Mouse (Mus musculus): Measurements from ENCODE around the gene Xpnpep2. TPM values are rescaled to one million over a fixed set of nuclear protein-coding genes. Genes with fewer than 3 reads are reported as not detected.

Xpnpep2 gene
- polyA plus RNA-seq, 1 experiment from 2014 or later, result 1.4 TPM

- WGBS, result 78% methylated on average over 8 of the region's 8 CpGs
- H3K36me3 ChIP-seq, result no peaks in the 10 kb centered on the region
- no peak for DNase-seq (ENCODE audit: low spot score)
- no peaks in the 10 kb centered on the region for H3K9me3 ChIP-seq
- no peaks in the 10 kb centered on the region; the same call in 1 of the 2 replicates for H3K27me3 ChIP-seq (ENCODE audit: insufficient read depth, poor library complexity, severe bottlenecking)
- 0 out of 2 replicates have a peak, but pooled peaks cover 3% of the 10 kb centered on the region for H3K4me1 ChIP-seq (replicated peaks)
- H3K4me3 ChIP-seq, result no peak overlapping the region
- H3K27ac ChIP-seq, result no peak overlapping the region
Measured at GRCm38 (mm10) chrX:48096580-48096979, 11.9 kb upstream of the Xpnpep2 start.

GRCm38 (mm10) chrX:48098470-48099129, 9.9 kb upstream of the Xpnpep2 start:
- 0 out of 2 replicates have a peak, but pooled peaks cover 3% of the 10 kb centered on the region for H3K4me1 ChIP-seq (replicated peaks)
- no peak overlapping the region for H3K4me3 ChIP-seq
- no peaks in the 10 kb centered on the region for H3K9me3 ChIP-seq
- no peaks in the 10 kb centered on the region; the same call in 1 of the 2 replicates for H3K27me3 ChIP-seq (ENCODE audit: insufficient read depth, poor library complexity, severe bottlenecking)
- no peak overlapping the region for H3K27ac ChIP-seq
- 85% methylated on average over 9 of the region's 9 CpGs for WGBS
- no peak for DNase-seq (ENCODE audit: low spot score)
- H3K36me3 ChIP-seq, result no peaks in the 10 kb centered on the region

GRCm38 (mm10) chrX:48099871-48100270, 8.7 kb upstream of the Xpnpep2 start:
- H3K27ac ChIP-seq, result no peak overlapping the region
- H3K4me1 ChIP-seq (replicated peaks), result 0 out of 2 replicates have a peak, but pooled peaks cover 3% of the 10 kb centered on the region
- 20% methylated on average over 1 of the region's 1 CpGs for WGBS
- no peaks in the 10 kb centered on the region; the same call in 1 of the 2 replicates for H3K27me3 ChIP-seq (ENCODE audit: insufficient read depth, poor library complexity, severe bottlenecking)
- no peaks in the 10 kb centered on the region for H3K9me3 ChIP-seq
- no peak overlapping the region for H3K4me3 ChIP-seq
- H3K36me3 ChIP-seq, result no peaks in the 10 kb centered on the region
- no peak for DNase-seq (ENCODE audit: low spot score)

DNA sequence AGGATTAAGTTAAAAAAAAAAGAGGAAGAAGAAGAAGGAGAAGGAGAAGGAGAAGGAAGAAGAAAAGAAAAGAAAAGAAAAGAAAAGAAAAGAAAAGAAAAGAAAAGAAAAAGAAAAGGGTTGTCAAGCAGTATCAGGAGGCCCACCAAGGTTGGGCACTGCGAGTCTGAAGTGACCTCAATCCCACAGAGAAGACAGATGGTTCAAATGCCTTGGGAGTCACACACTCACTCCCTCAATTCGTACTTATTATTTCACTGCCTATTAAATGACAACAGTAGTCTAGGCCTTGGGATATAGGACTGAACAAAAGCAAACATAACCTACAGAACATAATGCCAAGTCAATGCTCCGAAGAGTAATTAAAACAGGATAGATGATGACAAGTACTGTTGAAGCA, 5.3 kb upstream of the Xpnpep2 start:
- H3K9me3 ChIP-seq, result no peaks in the 10 kb centered on the region
- WGBS, result 86% methylated on average over 3 of the region's 3 CpGs
- no peak for DNase-seq (ENCODE audit: low spot score)
- no peak overlapping the region for H3K4me3 ChIP-seq
- H3K27ac ChIP-seq, result no peak overlapping the region
- no peaks in the 10 kb centered on the region for H3K4me1 ChIP-seq (replicated peaks)
- no peaks in the 10 kb centered on the region; the same call in 1 of the 2 replicates for H3K27me3 ChIP-seq (ENCODE audit: insufficient read depth, poor library complexity, severe bottlenecking)
- no peaks in the 10 kb centered on the region for H3K36me3 ChIP-seq

DNA sequence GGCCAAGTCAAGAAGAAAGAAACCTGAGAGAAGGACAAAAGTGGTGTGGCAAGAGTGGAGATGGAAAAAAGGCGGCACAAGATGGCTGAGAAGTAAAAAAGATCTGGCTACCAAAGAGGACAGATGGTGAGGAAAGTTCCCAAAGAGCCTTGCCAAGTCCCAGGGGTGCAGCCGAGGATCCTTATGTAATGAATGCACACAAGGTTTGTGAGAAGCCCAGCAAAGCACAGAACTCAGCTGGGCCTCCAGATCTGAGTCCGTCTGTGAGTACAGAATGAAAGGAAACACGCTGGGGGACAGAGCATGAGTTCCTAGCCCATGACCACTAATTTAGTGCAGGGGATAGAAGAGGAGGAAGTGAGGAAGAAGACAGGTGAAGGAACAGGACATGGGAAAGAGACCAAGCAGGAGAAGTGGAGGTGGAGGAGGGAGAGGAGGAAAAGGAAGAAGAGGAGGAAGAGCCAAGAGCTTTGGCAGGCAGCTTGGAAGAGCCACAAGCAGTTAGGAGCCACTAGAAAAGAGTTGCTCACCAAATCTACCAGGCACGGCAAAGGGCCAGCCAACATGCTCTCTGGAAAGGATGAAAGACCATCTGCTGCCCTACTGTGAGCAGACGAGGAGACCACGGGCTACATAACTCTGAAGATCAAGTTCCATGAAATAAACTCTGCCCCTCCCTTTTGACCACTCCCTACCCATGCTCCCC, 3.6 kb upstream of the Xpnpep2 start:
- 80% methylated on average over 7 of the region's 7 CpGs for WGBS
- H3K4me1 ChIP-seq (replicated peaks), result no peaks in the 10 kb centered on the region
- no peaks in the 10 kb centered on the region for H3K27me3 ChIP-seq (ENCODE audit: insufficient read depth, poor library complexity, severe bottlenecking)
- no peaks in the 10 kb centered on the region for H3K9me3 ChIP-seq
- H3K27ac ChIP-seq, result no peak overlapping the region
- H3K36me3 ChIP-seq, result no peaks in the 10 kb centered on the region
- H3K4me3 ChIP-seq, result no peak overlapping the region
- DNase-seq (ENCODE audit: low spot score), result no peak

DNA sequence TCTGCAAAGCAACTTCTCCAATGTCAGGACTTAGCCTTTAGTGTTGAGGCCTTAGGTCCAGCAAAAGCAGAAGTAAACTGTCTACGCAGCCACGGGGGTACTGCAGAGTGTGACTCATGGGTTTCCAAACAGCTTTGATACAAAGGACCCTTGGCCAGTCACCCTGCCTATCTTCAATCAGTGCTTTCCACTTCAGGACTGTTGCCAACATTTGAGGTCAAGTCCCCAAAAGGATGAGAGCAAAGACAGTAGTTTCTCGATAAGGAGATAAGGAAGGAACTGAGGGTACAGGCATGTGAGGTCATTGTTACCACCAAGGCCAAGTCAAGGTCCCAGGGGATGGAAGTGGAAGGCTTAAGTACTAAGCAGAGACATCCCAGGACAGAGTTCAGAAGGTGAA, 2.3 kb upstream of the Xpnpep2 start:
- 89% methylated on average over 3 of the region's 3 CpGs for WGBS
- no peaks in the 10 kb centered on the region for H3K9me3 ChIP-seq
- H3K27me3 ChIP-seq (ENCODE audit: insufficient read depth, poor library complexity, severe bottlenecking), result no peaks in the 10 kb centered on the region
- H3K27ac ChIP-seq, result no peak overlapping the region
- no peaks in the 10 kb centered on the region for H3K36me3 ChIP-seq
- no peaks in the 10 kb centered on the region for H3K4me1 ChIP-seq (replicated peaks)
- no peak for DNase-seq (ENCODE audit: low spot score)
- no peak overlapping the region for H3K4me3 ChIP-seq

- Histone ChIP-seq H3K9me3 (no peaks in the 10 kb centered on the region), H3K36me3 (no peaks in the 10 kb centered on the region), H3K27me3 (ENCODE audit: insufficient read depth, poor library complexity, severe bottlenecking) (no peaks in the 10 kb centered on the region), H3K4me3 (no peak overlapping the region), H3K27ac (no peak overlapping the region), H3K4me1 (replicated peaks) (no peaks in the 10 kb centered on the region)
- no peak for DNase-seq (ENCODE audit: low spot score)
- WGBS, result 90% methylated on average over 3 of the region's 3 CpGs
Measured at GRCm38 (mm10) chrX:48109316-48109655, 761 bp downstream of the Xpnpep2 start.

DNA sequence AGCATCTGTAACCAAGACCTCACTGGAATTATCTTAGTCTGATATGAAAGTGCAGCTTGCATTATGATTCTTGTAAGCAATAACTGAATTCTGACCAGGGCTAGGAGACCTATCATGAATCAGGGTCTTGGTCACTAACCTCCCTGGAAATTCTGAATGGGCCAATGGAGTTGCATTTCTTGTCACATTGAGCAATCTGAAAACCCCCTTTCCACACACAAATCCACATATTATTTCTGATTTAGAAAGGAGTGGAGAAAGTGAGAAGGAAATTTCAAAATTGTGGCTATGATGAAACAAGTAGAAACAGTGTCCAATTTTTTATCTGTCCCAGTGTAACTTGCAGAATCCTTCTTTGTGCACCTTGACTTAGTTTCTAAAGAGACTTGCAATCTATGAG, 10.8 kb downstream of the Xpnpep2 start:
- Histone ChIP-seq H3K9me3 (no peaks in the 10 kb centered on the region), H3K27me3 (ENCODE audit: insufficient read depth, poor library complexity, severe bottlenecking) (peaks cover 3% of the 10 kb centered on the region; the same call in 1 of the 2 replicates), H3K4me1 (replicated peaks) (no peaks in the 10 kb centered on the region), H3K36me3 (no peaks in the 10 kb centered on the region), H3K4me3 (no peak overlapping the region), H3K27ac (no peak overlapping the region)
- DNase-seq (ENCODE audit: low spot score), result no peak

GRCm38 (mm10) chrX:48124132-48125071, 15.9 kb downstream of the Xpnpep2 start:
- Histone ChIP-seq H3K4me3 (0 out of 2 replicates have a peak overlapping the region, but pooled peaks have one; percentile 11), H3K4me1 (replicated peaks) (no peaks in the 10 kb centered on the region), H3K36me3 (no peaks in the 10 kb centered on the region), H3K9me3 (no peaks in the 10 kb centered on the region), H3K27ac (no peak overlapping the region), H3K27me3 (ENCODE audit: insufficient read depth, poor library complexity, severe bottlenecking) (0 out of 2 replicates have a peak, but pooled peaks cover 7% of the 10 kb centered on the region)
- peak; percentile 60 for DNase-seq (ENCODE audit: low spot score)
- 32% methylated on average over 17 of the region's 17 CpGs for WGBS

GRCm38 (mm10) chrX:48126903-48127476, 18.5 kb downstream of the Xpnpep2 start:
- Histone ChIP-seq H3K36me3 (no peaks in the 10 kb centered on the region), H3K27me3 (ENCODE audit: insufficient read depth, poor library complexity, severe bottlenecking) (0 out of 2 replicates have a peak, but pooled peaks cover 7% of the 10 kb centered on the region), H3K4me3 (no peak overlapping the region), H3K9me3 (no peaks in the 10 kb centered on the region), H3K4me1 (replicated peaks) (no peaks in the 10 kb centered on the region), H3K27ac (no peak overlapping the region)
- no peak for DNase-seq (ENCODE audit: low spot score)
- WGBS, result 74% methylated on average over 6 of the region's 6 CpGs

DNA sequence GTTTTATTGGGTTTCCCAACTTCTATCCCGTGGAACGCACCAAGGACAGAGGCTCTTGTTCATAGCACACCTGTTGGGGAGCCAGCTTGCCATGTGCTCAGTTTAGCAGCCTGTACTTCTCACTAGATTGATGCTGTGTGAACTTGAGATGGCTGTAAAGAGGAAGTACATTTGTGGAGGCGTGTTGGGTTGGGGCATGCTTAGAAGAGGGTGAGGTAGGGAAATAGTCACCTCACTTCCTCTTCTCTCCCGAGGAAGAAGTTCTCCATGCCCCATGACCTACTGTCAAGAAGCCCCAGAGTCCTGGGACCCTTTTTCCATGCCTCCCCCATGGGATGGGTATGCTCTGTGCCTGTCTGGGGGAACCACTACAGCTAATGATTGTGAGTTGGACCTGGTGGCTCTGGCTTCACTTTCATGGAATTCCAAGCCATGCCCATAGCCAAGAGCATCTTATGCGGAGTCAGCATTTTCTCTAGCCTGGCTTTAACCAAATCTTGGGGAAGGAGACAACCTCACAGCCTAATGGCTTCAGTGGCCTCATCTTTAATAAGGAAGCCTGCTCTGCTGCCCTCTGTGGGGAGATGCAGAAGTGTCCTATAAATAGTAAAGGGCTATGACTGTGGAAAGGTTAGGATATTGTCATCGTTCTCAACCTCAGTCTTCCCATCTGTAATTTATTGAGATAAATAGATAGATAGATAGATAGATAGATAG, 19.1 kb downstream of the Xpnpep2 start:
- 86% methylated on average over 6 of the region's 6 CpGs for WGBS
- Histone ChIP-seq H3K27ac (no peak overlapping the region), H3K4me3 (no peak overlapping the region), H3K4me1 (replicated peaks) (no peaks in the 10 kb centered on the region), H3K27me3 (ENCODE audit: insufficient read depth, poor library complexity, severe bottlenecking) (0 out of 2 replicates have a peak, but pooled peaks cover 7% of the 10 kb centered on the region), H3K36me3 (no peaks in the 10 kb centered on the region), H3K9me3 (no peaks in the 10 kb centered on the region)
- DNase-seq (ENCODE audit: low spot score), result no peak

DNA sequence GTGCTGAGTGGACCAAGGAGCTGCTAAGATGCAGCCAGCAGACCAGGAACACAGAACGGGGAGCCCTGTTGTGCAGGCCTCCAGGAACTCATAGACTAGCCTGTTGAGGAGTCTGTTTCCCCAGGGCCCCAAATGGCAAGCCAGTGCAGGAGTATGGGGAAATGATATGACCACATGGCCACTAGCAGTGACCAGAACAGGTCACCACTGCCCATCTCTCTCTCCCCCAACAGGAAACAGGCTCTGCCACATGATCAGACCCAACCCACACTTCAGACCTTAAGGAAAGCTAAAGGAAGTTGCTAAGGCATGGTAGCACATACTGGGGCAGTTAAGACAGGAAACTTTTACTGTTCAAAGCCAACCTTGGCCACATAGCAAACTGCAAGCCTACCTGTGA, 20.6 kb downstream of the Xpnpep2 start:
- no peaks in the 10 kb centered on the region for H3K36me3 ChIP-seq
- WGBS, result 71% methylated on average over 1 of the region's 1 CpGs
- no peak overlapping the region for H3K27ac ChIP-seq
- no peak overlapping the region for H3K4me3 ChIP-seq
- H3K27me3 ChIP-seq (ENCODE audit: insufficient read depth, poor library complexity, severe bottlenecking), result 0 out of 2 replicates have a peak, but pooled peaks cover 4% of the 10 kb centered on the region
- H3K9me3 ChIP-seq, result no peaks in the 10 kb centered on the region
- DNase-seq (ENCODE audit: low spot score), result no peak
- H3K4me1 ChIP-seq (replicated peaks), result no peaks in the 10 kb centered on the region
